Mouse (Mus musculus) cerebellum, adult 2 months (tissue): ENCODE results near the gene Slc24a3.

ENCODE experiments used
- CTCF ChIP-seq: fragments of 200-500 bp; IDR thresholded peaks from 2 replicates; pipeline ENCODE4 v1.5.1; 2011; ENCODE audit warnings: low read depth, mild to moderate bottlenecking, control low read depth, low read length, moderate library complexity, borderline replicate concordance; ENCODE audit not compliant: insufficient read depth
- POLR2A ChIP-seq: fragments of 200-500 bp; IDR thresholded peaks from 2 replicates; pipeline ENCODE4 v1.6.1; 2011; ENCODE audit warnings: low read length, control low read depth, borderline replicate concordance; ENCODE audit not compliant: insufficient read depth

GRCm38 (mm10) chr2:145175036-145175435 is 7.5 kb downstream of the Slc24a3 start:
- TF ChIP-seq CTCF, result no peak
- TF ChIP-seq POLR2A, result no peak
